Mouse (Mus musculus): ENCODE measurements around the gene Lsm10.
A peak's percentile ranks its signal among the peaks of the same experiment; 100 is the strongest.

The Lsm10 gene

DNA sequence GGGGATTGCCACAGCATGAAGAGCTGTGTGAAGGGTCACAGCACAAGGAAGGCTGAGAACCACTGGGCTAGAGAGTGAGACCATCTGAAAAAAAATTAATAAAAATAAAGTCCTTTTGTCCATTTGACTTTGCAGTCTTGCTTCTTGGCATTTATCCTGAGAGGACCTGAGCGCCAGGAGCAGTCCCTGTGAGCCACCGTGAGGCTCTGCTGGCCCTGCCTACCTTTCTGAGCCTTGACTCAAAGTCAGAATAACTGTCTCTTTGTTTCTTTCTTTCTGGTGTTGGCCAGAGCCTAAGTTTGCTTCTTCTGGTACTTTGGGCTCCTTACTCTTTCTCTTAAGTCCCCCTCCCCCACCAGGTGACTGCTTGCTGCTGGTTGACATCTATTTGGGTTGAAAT lies 24.1 kb downstream of the Lsm10 start:
- no peak for DNase-seq

DNA sequence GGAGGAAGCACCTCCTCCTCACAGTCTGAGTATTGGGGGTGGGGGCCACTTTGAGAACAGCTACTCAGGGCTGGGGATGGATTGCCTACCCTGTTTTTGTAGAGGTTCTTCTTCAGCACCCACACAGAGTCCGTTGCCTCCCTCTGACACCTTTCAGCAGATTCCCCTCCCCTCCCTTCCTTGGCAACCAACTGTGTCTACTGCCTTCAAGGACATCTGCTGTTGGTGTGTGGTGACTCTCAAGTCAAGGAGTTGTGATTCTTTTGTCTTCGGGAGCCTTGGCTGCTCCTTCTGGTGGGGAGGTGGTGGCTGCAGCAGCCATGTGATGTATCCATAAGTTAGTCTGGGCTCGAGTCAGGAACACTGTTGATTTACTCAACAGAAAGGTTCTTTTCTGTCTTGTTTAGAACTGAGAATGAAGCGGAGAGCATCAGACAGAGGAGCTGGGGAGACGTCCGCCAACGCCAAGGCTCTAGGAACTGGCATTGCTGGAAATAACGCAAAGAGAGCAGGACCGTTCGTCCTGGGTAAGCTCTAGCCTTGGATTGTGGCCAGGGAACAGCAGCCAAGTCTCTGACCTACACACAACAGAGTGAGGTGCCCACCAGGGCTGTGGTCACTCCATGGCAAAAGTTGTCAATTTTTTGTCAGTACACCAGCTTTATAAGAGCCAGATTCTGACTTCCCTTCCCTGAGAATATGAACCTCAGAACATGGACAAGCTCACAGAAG lies 27.1 kb downstream of the Lsm10 start:
- no peak for DNase-seq

DNA sequence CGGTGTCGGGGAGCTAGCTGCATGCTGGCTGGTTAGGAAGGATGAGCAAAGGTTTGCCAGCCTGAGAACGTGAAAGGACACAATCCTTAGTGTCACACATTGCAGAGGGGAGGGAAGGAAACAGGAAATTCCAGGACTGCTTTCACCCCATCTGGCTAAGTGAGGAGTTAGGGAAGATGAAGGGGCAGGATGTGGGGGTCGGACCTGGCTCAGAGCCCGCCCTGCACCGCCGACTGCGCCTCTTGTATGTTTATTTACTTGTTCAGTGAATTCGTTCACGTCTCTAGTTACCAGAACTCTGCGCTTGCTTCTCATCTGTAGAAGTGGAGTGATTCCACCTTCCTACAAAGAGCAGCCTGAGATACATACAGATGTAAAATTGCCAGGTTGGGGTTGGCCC lies 34.1 kb downstream of the Lsm10 start:
- peak; percentile 54 for DNase-seq

DNA sequence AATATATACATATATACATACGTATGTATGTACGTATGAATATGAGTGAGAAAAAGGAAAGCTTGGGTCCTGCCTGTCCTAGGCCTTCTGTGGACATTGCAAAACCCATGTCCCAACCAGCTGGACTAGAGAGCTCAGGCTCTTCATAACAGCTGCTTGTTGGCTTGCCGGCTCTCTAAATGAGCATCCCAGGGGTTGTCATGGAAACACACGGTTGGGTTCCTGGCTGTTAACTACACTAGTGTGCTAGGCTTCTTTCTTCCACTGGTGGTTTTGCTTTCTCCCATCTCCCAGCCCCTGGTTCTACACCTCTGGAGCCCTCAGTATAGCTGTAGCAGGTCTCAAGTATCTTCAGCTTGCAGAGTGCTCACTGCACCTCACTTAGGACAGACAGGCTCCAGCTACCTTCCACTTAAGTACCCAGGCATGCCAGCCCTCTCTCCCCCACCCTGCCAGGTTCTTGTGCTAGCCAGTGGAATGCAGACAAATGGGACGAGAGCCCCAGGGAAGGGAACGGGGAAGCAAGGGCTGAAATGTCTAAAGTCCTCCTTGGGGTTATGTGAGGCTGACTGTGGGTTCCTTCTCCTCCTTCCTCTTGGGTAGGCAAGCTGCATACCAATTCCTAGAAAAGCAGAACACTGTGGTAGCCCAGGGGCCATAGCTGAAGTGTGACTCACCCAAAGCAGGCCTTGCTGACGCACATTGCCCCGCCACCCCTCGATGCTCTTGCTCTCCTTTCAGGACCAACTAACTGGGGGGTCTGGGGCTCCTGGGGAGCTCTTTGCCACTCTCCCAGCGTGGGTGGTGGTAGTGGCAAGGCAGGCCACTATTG lies 35.1 kb downstream of the Lsm10 start:
- peak; percentile 57 for DNase-seq

DNA sequence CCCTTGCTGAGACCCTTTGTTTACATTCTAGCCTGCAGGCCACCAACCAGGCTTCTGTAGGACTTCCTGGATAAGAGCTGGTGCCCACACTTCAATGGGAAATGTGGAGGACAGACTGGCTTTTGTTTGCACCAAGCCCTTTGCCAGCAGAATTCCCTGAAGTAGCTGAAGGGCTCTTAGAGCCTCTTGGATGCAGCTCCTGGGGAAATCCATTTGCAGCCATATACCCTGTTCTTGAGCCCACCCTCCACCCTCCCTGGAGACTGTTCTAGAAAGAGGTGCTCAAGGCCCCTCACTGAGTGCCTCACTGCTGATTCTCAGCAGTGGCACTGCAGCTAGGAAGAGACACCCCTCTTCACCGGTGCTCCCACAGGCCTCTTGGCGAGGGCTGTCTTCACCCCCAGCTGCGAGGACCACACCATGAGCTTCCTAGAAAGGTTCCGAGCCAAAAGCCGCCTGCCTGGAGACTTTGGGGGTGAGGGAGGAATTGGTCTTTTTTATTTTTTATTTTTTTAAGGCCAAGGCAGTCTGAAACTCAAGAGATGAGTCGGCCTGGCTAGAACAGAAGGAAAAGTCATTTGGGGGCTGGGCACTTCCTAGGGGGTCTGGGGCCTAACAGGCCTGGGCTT lies 36.3 kb downstream of the Lsm10 start:
- DNase-seq: no peak

DNA sequence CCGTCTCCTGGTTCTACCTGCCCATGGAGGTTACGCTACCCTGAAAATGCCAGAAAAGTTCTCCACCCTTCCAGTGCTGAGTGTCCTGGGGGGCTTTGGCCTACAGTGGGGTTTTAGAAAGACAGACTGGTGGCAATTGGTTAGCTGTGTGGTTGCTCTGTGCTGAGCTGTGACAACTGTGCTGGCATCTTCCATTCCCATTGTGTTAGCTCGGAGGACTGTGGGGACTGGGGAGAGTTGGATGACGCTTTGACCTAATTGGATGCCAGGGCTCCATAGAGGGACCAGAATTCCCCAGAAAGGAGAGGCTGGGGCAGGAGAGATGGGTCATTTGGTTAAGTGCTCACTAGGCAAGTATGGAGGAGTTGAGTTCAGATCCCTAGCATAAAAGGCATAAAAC lies 37.8 kb downstream of the Lsm10 start:
- no peak for DNase-seq

DNA sequence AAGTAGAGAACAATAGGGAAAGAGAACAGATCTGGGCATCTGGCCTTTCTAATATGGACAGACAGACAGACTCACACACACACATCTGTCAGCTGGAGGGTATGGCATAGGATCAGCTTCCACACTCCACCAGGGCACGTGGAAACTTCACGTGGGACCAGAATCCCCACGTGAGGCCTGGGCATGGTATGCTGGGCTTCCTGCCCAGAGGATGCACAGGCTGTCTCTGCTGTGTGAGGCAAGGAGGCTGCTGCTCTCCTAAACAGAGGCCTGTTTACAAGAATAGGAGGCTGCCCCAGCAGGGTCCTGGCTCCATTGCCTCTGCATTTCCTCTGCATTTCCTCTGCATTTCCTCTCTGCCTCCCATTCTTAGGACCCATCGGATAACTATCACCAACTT lies 38.2 kb downstream of the Lsm10 start:
- peak; percentile 46 for DNase-seq

DNA sequence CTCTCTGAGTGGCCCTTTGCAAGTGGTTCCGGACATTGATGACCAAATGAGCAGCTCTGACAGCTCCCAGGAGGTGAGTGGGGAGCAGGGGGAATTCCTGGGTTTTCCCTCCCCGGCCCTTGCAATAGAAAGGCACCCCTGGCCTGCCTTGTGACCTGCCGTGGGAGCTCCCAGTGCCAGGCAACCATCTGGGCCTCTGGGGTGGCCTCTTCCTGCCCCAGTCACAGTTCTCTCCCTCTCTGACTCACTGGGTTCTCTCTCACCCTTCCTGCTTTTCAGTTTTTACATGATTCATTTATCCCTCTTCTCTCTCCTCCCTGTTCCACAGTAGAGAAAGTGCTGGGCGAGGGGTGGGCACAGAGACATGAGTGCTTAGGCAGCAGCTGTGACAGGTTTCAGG lies 41.4 kb downstream of the Lsm10 start:
- DNase-seq: no peak

DNA sequence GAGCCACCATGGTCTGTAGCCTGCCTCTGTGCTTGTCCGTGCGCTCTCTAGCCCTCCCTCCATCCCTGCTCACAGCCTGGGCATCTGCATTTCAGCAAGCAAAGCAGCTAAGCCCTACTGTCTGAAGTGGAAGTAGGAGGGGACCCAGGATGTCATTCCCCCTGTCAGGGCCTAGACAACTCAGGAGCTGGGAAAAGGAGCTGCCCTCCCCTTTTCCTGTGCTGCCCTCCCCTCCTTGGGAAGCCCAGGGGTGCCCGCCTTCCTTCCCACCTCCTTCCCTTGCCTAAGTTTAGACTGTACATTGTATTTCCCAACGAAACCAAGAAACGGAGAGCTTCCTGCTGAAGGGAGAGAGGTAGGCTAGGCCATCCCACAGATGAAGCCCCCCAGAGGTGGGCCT lies 44.6 kb downstream of the Lsm10 start:
- peak; percentile 53 for DNase-seq

DNA sequence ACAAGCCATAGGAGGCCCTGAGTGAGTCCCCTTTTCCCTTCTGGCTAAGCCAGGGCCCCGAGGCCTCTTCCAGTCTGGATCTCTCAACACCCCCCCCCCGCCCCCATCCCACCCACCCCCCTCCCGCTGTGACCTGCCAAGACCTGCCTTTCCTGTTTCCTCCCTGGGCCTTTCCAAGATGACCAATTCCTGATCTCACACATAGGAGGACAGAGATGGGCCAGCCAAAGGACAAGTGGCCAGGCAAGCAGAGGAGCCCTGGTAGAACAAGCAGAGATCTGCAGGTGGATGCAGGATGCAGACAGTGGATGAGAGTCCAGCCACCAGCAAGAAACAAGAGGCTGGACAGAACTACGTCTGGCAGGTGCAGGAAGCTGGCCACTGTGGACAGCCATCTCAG lies 49.0 kb downstream of the Lsm10 start:
- DNase-seq: peak; percentile 63

DNA sequence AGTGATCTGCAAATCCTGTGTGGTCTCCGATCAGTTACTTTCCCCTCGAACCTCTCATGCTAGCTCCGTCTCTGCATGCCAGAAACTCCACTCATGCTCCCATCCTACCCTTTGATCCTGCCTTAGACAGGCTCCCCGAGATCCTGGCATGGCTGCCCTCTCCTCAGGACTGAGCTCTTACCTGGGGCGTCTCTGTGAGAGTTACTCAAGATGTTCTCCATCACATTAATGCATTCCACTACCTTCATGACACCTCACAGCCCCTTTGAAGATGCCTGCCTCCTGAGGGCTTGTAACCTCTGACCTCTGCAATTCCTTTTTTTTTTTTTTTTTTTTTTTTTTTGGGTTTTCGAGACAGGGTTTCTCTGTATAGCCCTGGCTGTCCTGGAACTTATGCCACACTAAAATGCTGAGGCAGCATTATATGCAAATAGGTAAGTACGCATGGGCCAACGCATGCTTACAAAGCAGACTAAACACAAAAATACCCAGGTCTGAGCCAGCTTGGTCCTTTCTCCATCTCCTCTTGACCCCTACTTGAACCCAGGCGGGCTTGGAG lies 50.6 kb downstream of the Lsm10 start:
- no peak for DNase-seq

DNA sequence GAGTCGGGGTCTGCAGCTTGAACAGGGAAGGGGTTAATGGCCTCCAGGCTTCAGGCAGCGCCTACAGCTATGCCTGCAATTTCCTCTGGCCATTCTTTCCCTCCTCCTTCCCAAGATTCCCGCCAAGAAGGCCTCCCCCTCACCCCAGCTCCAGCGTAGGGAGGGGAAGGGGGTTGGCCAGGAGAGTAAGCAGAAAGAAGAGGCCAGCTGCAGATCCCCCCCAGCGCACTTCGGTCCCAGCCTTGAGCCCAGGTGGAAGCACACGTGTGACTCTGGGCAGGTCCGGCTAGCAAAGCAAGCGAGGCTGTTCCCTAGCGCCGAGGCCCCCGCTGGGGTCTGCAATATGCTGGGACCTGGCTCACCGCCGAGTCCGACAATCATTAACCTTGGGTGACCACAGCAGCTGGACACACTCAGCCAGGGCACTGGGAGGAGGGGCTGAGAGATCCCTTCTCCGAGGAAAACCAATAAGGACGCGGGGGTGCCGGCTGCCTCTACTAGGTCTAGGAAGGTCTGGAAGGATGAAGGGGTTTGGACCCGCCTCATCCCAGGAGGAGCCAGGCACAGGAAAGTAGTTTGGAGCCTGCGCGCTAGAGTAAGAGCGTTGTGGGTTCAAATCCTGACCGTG lies 51.2 kb downstream of the Lsm10 start, which contains the start of gene Eva1b:
Gene Eva1b (plus strand): TSS at position 212 of the 628 bp plus-strand sequence.
- peak; percentile 91 for DNase-seq

Measured in kidney, adult 9 months (tissue).